Mouse (Mus musculus): ENCODE measurements around the gene Pum1. TPM values are rescaled to one million over a fixed set of nuclear protein-coding genes. Genes with fewer than 3 reads are reported as not detected.
"Not testable (repeated sequence)": the region's sequence is repeated elsewhere in the genome, so short reads cannot be mapped to it uniquely, and the experiment has no call there.

The Pum1 gene
- polyA plus RNA-seq (2015; fragmentation: Nextera tagmentation; extraction: Ambion mirVana): 78.2 and 81.2 TPM in 2 replicates

DNA sequence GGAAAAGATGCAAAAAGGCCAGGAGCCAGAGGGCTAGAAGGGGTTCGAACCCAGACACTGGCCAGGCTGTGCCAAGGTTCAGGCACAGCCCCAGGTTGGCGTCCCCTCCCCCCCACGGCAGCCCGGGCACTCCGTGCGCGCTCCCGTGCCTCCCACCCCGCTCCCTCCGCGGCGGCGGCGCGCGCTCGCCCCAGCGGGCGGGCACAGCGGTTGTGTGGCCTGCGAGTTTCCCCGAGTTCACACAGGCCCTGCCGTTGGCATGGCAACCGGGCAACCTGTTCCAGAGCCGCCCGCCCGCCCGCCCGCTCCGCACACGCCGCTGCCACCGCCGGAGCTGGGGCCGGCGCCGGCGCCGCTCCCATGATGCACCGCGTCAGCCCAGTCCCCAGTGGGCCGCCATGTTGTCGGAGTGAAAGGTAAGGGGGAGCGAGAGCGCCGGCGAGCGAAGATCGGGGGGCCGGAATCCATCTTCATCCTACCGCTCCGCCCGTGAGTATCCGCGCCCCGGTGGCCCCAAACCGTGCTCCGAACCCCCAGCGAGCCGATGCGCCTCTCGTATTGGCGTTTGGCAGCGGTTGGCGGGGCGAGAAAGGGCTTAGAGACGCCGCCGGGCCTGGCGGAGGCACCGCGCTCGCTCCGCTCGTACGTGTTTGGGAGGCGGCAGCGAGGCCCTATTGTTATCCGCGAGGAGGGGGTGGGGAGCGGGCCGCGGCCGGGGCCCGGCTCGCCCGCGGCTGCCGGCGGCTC lies at the start of gene Pum1:
Pum1 (plus strand) TSS at position 343 of the 747 bp plus-strand sequence.
- WGBS: under 1% methylated on average over 78 of the region's 90 CpGs
- peak within 1 kb of the TSS; percentile 91 for H3K4me3 ChIP-seq (replicated peaks)
- ATAC-seq (ENCODE audit: insufficient number of reproducible peaks, low FRiP score, low TSS enrichment, low read depth): peak; percentile 90
- H3K4me2 ChIP-seq (replicated peaks): peak within 1 kb of the TSS; percentile 59
- H3K9ac ChIP-seq: peak within 1 kb of the TSS; percentile 95
- peak within 1 kb of the TSS; percentile 97 for H3K27ac ChIP-seq (replicated peaks)
- H3K27me3 ChIP-seq: no peaks in the 10 kb centered on the region
- peaks cover 14% of the 10 kb centered on the region; the same call in 1 of the 2 replicates for H3K4me1 ChIP-seq
- no peaks in the 10 kb centered on the region for H3K36me3 ChIP-seq
- H3K9me3 ChIP-seq (replicated peaks): no peaks in the 10 kb centered on the region

GRCm38 (mm10) chr4:130629391-130629790 lies 33.7 kb upstream of the Pum1 start:
- Histone ChIP-seq H3K9me3 (replicated peaks) (no peaks in the 10 kb centered on the region), H3K36me3 (no peaks in the 10 kb centered on the region), H3K4me2 (replicated peaks) (peak overlapping the region; percentile 37), H3K27ac (replicated peaks) (peak overlapping the region; percentile 63; the same call in 1 of the 2 replicates), H3K27me3 (no peaks in the 10 kb centered on the region), H3K4me1 (no peaks in the 10 kb centered on the region), H3K9ac (no peak overlapping the region), H3K4me3 (replicated peaks) (peak overlapping the region; percentile 21)
- ATAC-seq (ENCODE audit: insufficient number of reproducible peaks, low FRiP score, low TSS enrichment, low read depth): no peak
- 11% methylated on average over 4 of the region's 4 CpGs for WGBS

- Histone ChIP-seq H3K36me3 (no peaks in the 10 kb centered on the region), H3K9ac (no peak overlapping the region), H3K27ac (replicated peaks) (no peak overlapping the region), H3K4me3 (replicated peaks) (no peak overlapping the region), H3K4me1 (no peaks in the 10 kb centered on the region), H3K27me3 (no peaks in the 10 kb centered on the region), H3K4me2 (replicated peaks) (no peak overlapping the region), H3K9me3 (replicated peaks) (no peaks in the 10 kb centered on the region)
- WGBS: 52% methylated on average over 3 of the region's 3 CpGs
- no peak for ATAC-seq (ENCODE audit: insufficient number of reproducible peaks, low FRiP score, low TSS enrichment, low read depth)
Measured at GRCm38 (mm10) chr4:130630232-130630847, 32.8 kb upstream of the Pum1 start.

- ATAC-seq (ENCODE audit: insufficient number of reproducible peaks, low FRiP score, low TSS enrichment, low read depth); H3K9ac ChIP-seq; H3K4me1 ChIP-seq; H3K4me2 ChIP-seq (replicated peaks); H3K36me3 ChIP-seq; H3K9me3 ChIP-seq (replicated peaks); H3K4me3 ChIP-seq (replicated peaks); H3K27ac ChIP-seq (replicated peaks); H3K27me3 ChIP-seq: not testable (repeated sequence)
- WGBS: 89% methylated on average over 3 of the region's 3 CpGs
Measured at GRCm38 (mm10) chr4:130635076-130635475, 28.0 kb upstream of the Pum1 start.

DNA sequence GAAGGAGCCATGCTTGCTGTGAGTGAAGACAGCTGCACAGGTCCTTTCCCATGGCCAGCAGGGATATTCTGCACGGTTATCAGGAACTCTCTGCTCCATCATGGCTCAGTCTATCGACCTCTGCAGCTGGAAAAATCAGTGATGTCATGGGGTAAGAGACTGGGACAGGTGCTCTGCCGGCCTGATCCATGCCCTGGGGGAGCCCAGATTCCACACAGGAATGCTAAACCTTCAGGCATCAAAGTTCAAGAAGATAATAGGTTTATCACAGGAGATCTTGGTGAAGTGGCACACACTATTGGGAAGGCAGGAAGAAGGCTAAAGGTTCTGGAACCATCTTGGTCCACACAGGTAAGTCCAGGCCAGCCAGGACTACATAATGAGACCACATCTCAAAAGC lies 26.4 kb upstream of the Pum1 start:
- H3K4me2 ChIP-seq (replicated peaks): no peak overlapping the region
- no peak for ATAC-seq (ENCODE audit: insufficient number of reproducible peaks, low FRiP score, low TSS enrichment, low read depth)
- H3K36me3 ChIP-seq: no peaks in the 10 kb centered on the region
- no peaks in the 10 kb centered on the region for H3K9me3 ChIP-seq (replicated peaks)
- WGBS: 58% methylated on average over 3 of the region's 3 CpGs
- H3K27me3 ChIP-seq: no peaks in the 10 kb centered on the region
- no peaks in the 10 kb centered on the region for H3K4me1 ChIP-seq
- no peak overlapping the region for H3K9ac ChIP-seq
- no peak overlapping the region for H3K27ac ChIP-seq (replicated peaks)
- H3K4me3 ChIP-seq (replicated peaks): no peak overlapping the region

GRCm38 (mm10) chr4:130637488-130638422 lies 25.4 kb upstream of the Pum1 start:
- Histone ChIP-seq H3K27ac (replicated peaks) (no peak overlapping the region), H3K9me3 (replicated peaks) (no peaks in the 10 kb centered on the region), H3K27me3 (no peaks in the 10 kb centered on the region), H3K4me1 (no peaks in the 10 kb centered on the region), H3K4me3 (replicated peaks) (no peak overlapping the region), H3K9ac (no peak overlapping the region), H3K36me3 (no peaks in the 10 kb centered on the region), H3K4me2 (replicated peaks) (no peak overlapping the region)
- 78% methylated on average over 8 of the region's 9 CpGs for WGBS
- no peak for ATAC-seq (ENCODE audit: insufficient number of reproducible peaks, low FRiP score, low TSS enrichment, low read depth)

GRCm38 (mm10) chr4:130640031-130640717 lies 22.9 kb upstream of the Pum1 start:
- Histone ChIP-seq H3K4me1 (no peaks in the 10 kb centered on the region), H3K27ac (replicated peaks) (no peak overlapping the region), H3K27me3 (no peaks in the 10 kb centered on the region), H3K36me3 (no peaks in the 10 kb centered on the region), H3K9ac (no peak overlapping the region), H3K4me3 (replicated peaks) (no peak overlapping the region), H3K4me2 (replicated peaks) (no peak overlapping the region), H3K9me3 (replicated peaks) (no peaks in the 10 kb centered on the region)
- 67% methylated on average over 9 of the region's 9 CpGs for WGBS
- ATAC-seq (ENCODE audit: insufficient number of reproducible peaks, low FRiP score, low TSS enrichment, low read depth): no peak

DNA sequence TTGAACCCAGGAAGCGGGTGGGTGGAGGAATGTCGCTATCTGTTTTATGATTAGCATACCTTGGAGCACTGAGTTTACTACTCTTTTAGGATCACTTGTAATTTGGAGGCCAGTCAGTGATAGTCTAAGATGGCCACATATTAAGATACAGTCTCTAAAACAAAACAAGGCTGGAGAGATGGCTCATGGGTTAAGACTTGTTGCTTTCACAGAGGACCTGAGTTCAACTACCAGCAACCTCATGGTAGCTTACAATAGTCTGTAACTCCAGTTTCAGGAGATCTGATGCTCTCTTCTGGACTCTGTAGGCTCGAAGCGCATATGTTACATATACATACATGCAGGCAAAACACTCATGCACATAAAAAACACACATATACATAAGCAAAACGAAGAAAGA lies 20.7 kb upstream of the Pum1 start:
- Histone ChIP-seq H3K4me3 (replicated peaks) (no peak overlapping the region), H3K4me2 (replicated peaks) (no peak overlapping the region), H3K9me3 (replicated peaks) (no peaks in the 10 kb centered on the region), H3K36me3 (no peaks in the 10 kb centered on the region), H3K27me3 (no peaks in the 10 kb centered on the region), H3K9ac (no peak overlapping the region), H3K27ac (replicated peaks) (no peak overlapping the region), H3K4me1 (no peaks in the 10 kb centered on the region)
- 91% methylated on average over 5 of the region's 5 CpGs for WGBS
- ATAC-seq (ENCODE audit: insufficient number of reproducible peaks, low FRiP score, low TSS enrichment, low read depth): no peak

DNA sequence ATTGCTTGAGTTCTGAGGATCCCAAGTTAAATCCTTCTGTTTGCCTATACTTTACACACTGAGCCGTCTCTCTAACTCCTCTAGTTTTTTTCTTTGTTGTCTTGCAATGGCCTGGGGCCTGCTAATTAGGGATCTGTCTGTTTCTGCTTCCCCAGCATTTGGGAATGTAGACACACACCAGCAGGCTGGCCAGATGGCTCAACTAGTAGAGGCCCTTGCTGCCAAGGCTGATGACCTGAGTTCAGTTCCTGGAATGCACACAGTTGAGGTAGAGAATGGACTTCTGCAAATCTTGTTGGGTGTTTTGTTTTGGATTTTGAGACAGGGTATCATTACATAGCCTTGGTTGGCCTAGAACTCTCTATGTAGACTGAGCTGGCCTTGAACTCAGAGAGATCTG lies 17.7 kb upstream of the Pum1 start:
- Histone ChIP-seq H3K27me3 (no peaks in the 10 kb centered on the region), H3K4me1 (no peaks in the 10 kb centered on the region), H3K9ac (no peak overlapping the region), H3K4me3 (replicated peaks) (no peak overlapping the region), H3K27ac (replicated peaks) (no peak overlapping the region), H3K4me2 (replicated peaks) (no peak overlapping the region), H3K9me3 (replicated peaks) (no peaks in the 10 kb centered on the region), H3K36me3 (no peaks in the 10 kb centered on the region)
- WGBS: 31% methylated on average over 1 of the region's 1 CpGs
- no peak for ATAC-seq (ENCODE audit: insufficient number of reproducible peaks, low FRiP score, low TSS enrichment, low read depth)

DNA sequence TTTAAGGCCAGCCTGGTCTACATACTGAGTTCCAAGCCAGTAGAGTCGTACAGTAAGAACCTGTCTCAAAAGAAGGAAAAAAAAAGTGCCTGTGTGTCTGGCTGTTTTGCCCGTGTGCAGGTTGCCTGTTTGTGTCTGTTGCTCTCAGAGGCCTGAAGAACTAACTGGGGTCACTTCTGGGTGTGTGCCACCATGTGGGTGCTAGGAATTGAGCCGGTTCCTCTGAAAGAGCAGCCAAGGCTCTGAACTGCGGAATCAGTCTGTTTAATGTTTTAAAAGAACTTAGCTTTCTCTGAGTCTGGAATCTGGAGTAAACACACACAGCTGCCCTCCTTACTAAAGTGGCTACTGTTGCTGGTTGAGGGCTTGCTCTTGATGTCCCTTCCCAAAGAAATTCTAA lies 11.8 kb upstream of the Pum1 start:
- 75% methylated on average over 4 of the region's 4 CpGs for WGBS
- no peaks in the 10 kb centered on the region for H3K9me3 ChIP-seq (replicated peaks)
- no peak for ATAC-seq (ENCODE audit: insufficient number of reproducible peaks, low FRiP score, low TSS enrichment, low read depth)
- no peaks in the 10 kb centered on the region for H3K36me3 ChIP-seq
- H3K9ac ChIP-seq: no peak overlapping the region
- H3K4me3 ChIP-seq (replicated peaks): no peak overlapping the region
- no peaks in the 10 kb centered on the region for H3K27me3 ChIP-seq
- H3K4me1 ChIP-seq: no peaks in the 10 kb centered on the region
- no peak overlapping the region for H3K27ac ChIP-seq (replicated peaks)
- no peak overlapping the region for H3K4me2 ChIP-seq (replicated peaks)

GRCm38 (mm10) chr4:130652546-130652945 lies 10.6 kb upstream of the Pum1 start:
- ATAC-seq (ENCODE audit: insufficient number of reproducible peaks, low FRiP score, low TSS enrichment, low read depth): no peak
- H3K4me2 ChIP-seq (replicated peaks): no peak overlapping the region
- H3K9me3 ChIP-seq (replicated peaks): no peaks in the 10 kb centered on the region
- H3K27me3 ChIP-seq: no peaks in the 10 kb centered on the region
- H3K9ac ChIP-seq: no peak overlapping the region
- no peaks in the 10 kb centered on the region for H3K36me3 ChIP-seq
- no peaks in the 10 kb centered on the region for H3K4me1 ChIP-seq
- no peak overlapping the region for H3K27ac ChIP-seq (replicated peaks)
- no peak overlapping the region for H3K4me3 ChIP-seq (replicated peaks)
- 22% methylated on average over 4 of the region's 4 CpGs for WGBS

Data from embryonic facial prominence, embryonic 15.5 days (tissue).